Mouse (Mus musculus) small intestine, adult 2 months (tissue): ENCODE results near the gene Prrt4. TPM values are rescaled to one million over a fixed set of nuclear protein-coding genes. Genes with fewer than 3 reads are reported as not detected.

Experiments
- H3K27ac ChIP-seq: fragments of 200-500 bp; 2 replicates; pipeline ENCODE4 v1.5.1; 2012; ENCODE audit warnings: low read depth, low read length, control low read depth, inconsistent platforms; ENCODE audit not compliant: insufficient read depth
- H3K27me3 ChIP-seq: fragments of 200-500 bp; 2 replicates; pipeline ENCODE4 v1.6.1; 2012; ENCODE audit warnings: mild to moderate bottlenecking, moderate library complexity, low read length, inconsistent platforms; ENCODE audit not compliant: control insufficient read depth, insufficient read depth
- H3K36me3 ChIP-seq: fragments of 200-500 bp; 2 replicates; pipeline ENCODE4 v1.6.1; 2012; ENCODE audit warnings: mild to moderate bottlenecking, low read length, control low read depth, inconsistent platforms; ENCODE audit not compliant: control insufficient read depth, insufficient read depth
- H3K4me1 ChIP-seq: fragments of 200-500 bp; 2 replicates; pipeline ENCODE4 v1.6.1; 2012; ENCODE audit warnings: low read length, inconsistent platforms, mixed read lengths; ENCODE audit not compliant: control insufficient read depth, insufficient read depth, insufficient read length
- H3K4me3 ChIP-seq: fragments of 200-500 bp; 2 replicates; pipeline ENCODE4 v1.5.1; 2012; ENCODE audit warnings: low read depth, mild to moderate bottlenecking, control low read depth, inconsistent platforms, low read length, moderate library complexity
- CTCF ChIP-seq: fragments of 200-500 bp; IDR thresholded peaks from 2 replicates; pipeline ENCODE4 v1.5.1; 2012; ENCODE audit warnings: low read depth, mild to moderate bottlenecking, control low read depth, inconsistent platforms, low read length, moderate library complexity, mixed read lengths; ENCODE audit not compliant: insufficient replicate concordance, insufficient read length; ENCODE audit errors: extremely low read depth
- POLR2A ChIP-seq: fragments of 200-500 bp; IDR thresholded peaks from 2 replicates; pipeline ENCODE4 v1.6.1; 2012; ENCODE audit warnings: low read depth, mild to moderate bottlenecking, control low read depth, inconsistent platforms, low read length, moderate library complexity
- WGBS: fragments of 180-500 bp; shearing (Covaris S2); methylation state at CpG from one replicate; pipeline ENCODE4 v1.1.7; 2018; 5-methylcytosine and 5-hydroxymethylcytosine counted together
- polyA plus RNA-seq: library from polyadenylated mRNA; depleted of rRNA; stranded (reverse); fragments of >200 nt; gene quantifications from 2 replicates; pipeline ENCODE4 v1.2.3, GENCODE M21; 2012

Prrt4 gene
- polyA plus RNA-seq, 1 experiment, result 0.22 TPM

DNA sequence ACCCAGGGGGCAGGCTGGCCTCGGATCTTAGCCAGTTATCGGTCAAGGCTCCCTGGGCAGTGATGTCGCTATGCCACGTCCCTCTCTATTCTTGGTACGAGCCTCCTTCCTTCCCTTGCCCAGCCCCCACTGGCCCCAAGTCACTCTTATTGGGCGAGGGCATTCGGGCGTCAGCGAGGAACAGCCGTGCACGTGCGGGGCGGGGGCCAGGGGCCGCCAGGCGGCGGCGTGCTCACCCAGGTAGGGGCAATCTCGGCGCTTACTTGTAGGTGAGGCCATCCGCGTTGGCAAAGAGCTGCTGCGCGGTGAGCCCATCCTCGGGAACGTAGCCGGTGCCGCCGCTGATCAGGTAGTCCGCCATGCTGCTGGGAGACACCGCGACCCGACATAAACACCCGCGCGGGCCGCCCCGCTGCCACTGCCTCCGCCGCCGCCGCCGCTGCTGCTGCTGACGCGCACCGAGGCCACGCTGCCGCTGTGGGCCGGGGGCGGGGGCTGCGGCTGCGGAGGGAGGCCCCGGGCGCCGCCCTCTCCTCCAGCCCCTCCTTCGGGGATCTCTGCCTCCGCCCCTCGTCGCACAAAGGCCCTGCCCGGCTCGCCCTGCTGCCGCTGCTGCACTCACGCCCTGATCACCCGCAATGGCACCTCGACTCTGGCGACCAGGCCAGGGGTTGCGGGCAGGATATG, 32.6 kb upstream of the Prrt4 start:
- WGBS, result under 1% methylated on average over 66 of the region's 66 CpGs
- no peak; the same call in 1 of the 2 replicates for TF ChIP-seq POLR2A
- TF ChIP-seq CTCF, result no peak
- Histone ChIP-seq H3K27ac (peak overlapping the region; percentile 25; the same call in 1 of the 2 replicates), H3K36me3 (no peaks in the 10 kb centered on the region), H3K4me3 (peak overlapping the region; percentile 78), H3K27me3 (no peaks in the 10 kb centered on the region), H3K4me1 (peaks cover 11% of the 10 kb centered on the region)

DNA sequence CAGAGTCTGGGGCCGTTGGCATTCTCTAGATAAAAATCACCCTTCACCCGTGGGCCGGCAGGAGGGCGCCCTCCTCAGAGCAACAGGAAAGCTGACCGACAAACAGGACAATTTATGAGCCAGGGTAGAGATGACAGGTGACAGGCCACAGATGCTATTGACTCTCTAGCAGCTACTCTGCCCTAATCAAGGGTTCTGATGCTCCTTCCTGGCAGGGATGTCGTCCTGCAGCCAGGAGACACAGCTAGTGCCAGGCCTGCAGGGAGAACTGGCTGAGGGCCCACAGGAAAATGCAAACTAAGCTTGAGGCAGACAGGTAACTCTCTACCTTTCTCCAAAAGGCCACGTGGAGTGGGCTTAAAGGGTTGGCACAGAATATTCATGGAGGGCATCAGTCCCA, 31.8 kb upstream of the Prrt4 start:
- Histone ChIP-seq H3K4me3 (peak overlapping the region; percentile 78), H3K27ac (no peak overlapping the region), H3K4me1 (peaks cover 11% of the 10 kb centered on the region), H3K27me3 (no peaks in the 10 kb centered on the region), H3K36me3 (no peaks in the 10 kb centered on the region)
- WGBS, result 34% methylated on average over 7 of the region's 7 CpGs
- TF ChIP-seq POLR2A, result no peak
- TF ChIP-seq CTCF, result no peak

DNA sequence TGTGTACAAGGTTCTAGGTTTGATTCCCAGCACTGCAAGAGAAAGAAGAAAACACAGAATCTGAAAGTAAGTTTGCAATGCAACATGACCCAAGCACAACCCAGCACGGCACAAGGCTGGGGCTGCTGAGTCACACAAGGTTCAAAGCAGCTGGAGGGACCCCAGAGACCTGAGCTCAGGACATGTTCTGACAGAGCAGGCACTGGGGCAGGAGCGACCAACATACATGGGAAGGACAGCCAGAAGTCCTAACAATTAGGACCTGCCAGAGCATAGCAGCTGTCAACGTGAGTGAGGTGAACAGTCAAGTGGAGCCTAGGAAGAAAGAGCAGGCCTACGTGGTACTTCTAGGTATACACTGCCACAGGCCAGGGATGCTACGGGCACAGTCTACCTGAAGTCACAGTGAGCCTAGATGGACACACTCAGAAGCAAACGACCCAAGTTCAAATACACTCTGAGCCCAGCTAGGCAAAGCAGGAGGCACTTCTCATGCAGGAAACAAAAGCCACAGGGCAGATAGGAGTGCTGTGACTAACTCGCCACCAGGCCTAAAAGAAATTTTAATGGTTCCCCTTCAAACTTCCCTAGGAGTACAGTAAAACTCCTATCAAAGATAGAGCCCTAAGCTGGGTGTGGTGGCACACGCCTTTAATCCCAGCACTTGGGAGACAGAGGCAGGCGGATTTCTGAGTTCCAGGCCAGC, 31.0 kb upstream of the Prrt4 start:
- Histone ChIP-seq H3K36me3 (no peaks in the 10 kb centered on the region), H3K27me3 (no peaks in the 10 kb centered on the region), H3K27ac (no peak overlapping the region), H3K4me1 (peaks cover 10% of the 10 kb centered on the region), H3K4me3 (no peak overlapping the region)
- WGBS, result 79% methylated on average over 9 of the region's 9 CpGs
- TF ChIP-seq POLR2A (no peak), CTCF (no peak)

DNA sequence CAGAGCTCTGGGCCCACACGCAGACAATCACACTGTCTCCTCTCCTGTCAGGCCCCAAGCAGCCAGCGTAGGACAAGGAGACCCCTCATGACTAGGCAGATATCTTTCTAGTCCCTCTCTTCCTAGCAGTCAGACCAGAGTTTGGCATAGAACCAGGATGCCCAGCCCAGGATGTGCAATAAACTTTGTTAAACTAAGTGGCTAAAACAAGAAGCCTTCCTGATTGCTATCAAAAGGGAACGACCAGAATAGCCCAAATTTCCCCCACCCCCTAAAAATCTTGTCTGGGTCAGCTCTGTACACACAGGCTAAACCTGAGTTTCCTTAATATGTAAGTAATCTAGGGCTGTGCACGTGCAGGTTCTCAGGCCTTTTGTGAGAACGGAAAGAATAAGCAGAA, 28.8 kb upstream of the Prrt4 start:
- Histone ChIP-seq H3K36me3 (no peaks in the 10 kb centered on the region), H3K4me3 (no peak overlapping the region), H3K4me1 (peaks cover 6% of the 10 kb centered on the region), H3K27me3 (no peaks in the 10 kb centered on the region), H3K27ac (no peak overlapping the region)
- 67% methylated on average over 5 of the region's 5 CpGs for WGBS
- TF ChIP-seq CTCF, result no peak
- TF ChIP-seq POLR2A, result no peak

DNA sequence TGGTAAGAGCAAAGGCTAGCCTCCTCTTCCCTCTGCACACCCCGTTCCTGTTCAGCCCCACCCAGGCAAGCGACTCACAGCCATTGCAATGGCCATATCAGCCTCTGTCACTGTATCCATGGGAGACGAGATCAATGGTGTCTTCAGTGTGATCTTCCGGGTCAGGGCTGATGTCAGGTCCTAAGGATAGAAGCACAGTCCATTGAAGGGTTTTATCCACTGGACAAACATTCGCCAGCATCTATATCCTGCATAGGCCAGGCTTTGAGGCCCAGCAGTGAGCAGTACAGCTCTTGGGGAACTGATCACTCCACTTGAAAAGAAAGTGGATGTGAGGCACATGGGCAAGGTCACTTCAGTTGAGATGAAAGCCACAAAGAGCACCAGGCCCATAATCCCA, 27.6 kb upstream of the Prrt4 start:
- Histone ChIP-seq H3K36me3 (no peaks in the 10 kb centered on the region), H3K27ac (no peak overlapping the region), H3K4me1 (peaks cover 3% of the 10 kb centered on the region; the same call in 1 of the 2 replicates), H3K27me3 (no peaks in the 10 kb centered on the region), H3K4me3 (no peak overlapping the region)
- TF ChIP-seq CTCF, result no peak
- no peak for TF ChIP-seq POLR2A
- WGBS, result 81% methylated on average over 5 of the region's 5 CpGs

DNA sequence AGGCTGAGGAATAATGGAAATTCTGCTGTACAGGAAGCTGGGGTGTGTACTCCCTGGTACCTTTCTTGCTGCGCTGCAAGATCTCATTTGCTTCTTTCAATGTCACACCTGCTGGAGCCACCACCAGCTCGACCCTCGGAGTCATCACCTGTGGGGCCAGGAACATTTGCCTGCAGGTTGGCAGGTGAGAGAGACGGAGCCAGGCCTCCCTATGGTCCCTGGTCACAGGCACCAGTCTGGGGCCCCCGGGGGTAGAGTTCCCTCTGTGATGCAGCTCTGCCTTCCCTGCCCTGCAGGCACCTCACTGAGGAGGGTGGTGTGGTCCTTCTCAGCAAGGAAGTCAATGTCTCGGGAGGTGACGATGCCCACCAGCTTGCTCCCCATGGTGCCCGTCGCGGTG, 26.6 kb upstream of the Prrt4 start:
- H3K36me3 ChIP-seq, result no peaks in the 10 kb centered on the region
- H3K4me3 ChIP-seq, result no peak overlapping the region
- no peak overlapping the region for H3K27ac ChIP-seq
- H3K4me1 ChIP-seq, result peaks cover 3% of the 10 kb centered on the region; the same call in 1 of the 2 replicates
- no peaks in the 10 kb centered on the region for H3K27me3 ChIP-seq
- TF ChIP-seq POLR2A, result no peak
- no peak for TF ChIP-seq CTCF
- WGBS, result 96% methylated on average over 10 of the region's 10 CpGs

DNA sequence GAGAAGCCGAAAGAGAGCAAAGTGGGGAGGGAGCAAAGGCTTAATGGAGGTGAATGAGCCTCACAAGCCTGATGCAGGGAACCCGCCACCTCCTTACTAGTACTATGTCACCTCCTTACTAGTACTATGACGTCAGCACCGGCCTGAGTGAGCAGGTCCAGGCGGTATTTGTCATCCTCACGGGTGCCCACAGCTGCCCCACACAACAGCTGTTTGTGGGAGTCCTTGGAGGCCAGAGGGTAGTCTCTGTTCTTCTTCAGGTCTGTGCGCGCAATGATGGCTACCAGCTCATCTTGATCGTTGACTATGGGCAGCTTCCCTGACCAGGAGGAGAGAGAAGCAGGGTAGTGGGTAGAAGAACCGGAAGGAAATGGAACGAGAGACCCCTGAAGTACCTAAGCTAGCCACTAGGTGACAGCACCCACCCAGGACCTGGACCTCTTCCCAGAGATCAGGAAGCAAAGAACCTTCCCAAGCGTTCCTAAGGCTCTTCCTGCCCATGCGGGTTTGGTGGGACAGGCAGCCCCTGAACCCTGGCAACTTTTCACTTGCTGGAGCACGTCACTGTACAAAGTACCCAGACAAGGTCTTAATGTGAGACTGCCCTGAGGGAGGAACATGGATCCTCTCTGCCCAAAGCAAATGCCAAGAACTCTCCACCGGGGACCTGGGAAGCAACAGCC, 25.7 kb upstream of the Prrt4 start:
- Histone ChIP-seq H3K27ac (no peak overlapping the region), H3K4me3 (no peak overlapping the region), H3K36me3 (no peaks in the 10 kb centered on the region), H3K4me1 (peaks cover 3% of the 10 kb centered on the region; the same call in 1 of the 2 replicates), H3K27me3 (no peaks in the 10 kb centered on the region)
- WGBS, result 58% methylated on average over 15 of the region's 15 CpGs
- TF ChIP-seq POLR2A, result no peak
- TF ChIP-seq CTCF, result peak; percentile 69; the same call in 1 of the 2 replicates
